Mouse (Mus musculus): Measurements from ENCODE around the gene Olfr160.

DNA sequence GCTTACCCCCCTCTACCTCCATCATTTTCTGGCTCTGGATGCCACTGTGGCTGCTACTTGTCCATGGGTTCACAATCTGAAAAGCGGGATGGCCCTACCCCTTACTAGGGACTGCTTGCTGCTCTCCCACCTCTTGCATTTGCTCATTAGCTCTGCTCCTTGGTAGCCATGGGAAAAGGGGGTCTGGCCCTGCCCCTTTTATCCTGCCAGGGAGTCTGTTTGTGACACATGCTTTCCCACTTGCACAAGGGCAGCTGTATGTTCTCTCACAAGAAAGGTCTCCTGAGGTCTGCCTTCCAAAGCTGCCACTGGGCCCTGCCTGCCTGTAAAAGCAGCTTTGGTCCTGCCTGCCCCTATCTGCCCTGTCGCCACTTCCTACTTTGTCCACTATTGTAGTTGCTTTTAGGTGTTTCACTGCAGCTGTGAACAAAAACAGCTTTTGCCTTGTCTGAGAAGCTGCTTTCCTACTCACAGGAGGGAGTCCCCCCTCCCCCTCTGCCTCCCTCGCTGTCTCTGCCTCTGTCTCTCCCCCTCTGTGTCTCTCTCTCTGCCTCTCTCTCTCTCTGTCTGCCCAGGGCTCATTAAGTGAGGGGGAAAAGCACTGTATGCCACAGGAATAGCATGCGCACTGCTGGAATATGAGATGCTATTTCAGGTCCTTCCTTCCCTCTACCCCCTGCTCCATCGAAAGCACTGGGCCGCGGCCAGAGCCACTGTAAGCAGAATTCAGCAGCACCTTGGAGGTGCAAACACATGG, 34.4 kb upstream of the Olfr160 start:
- TF ChIP-seq CTCF (IDR thresholded peaks at IDR 0.05; ENCODE audit: borderline replicate concordance, insufficient read depth, low read depth, low read length) = no peak
- no peak for TF ChIP-seq POLR2A (IDR thresholded peaks at IDR 0.05; ENCODE audit: borderline replicate concordance, insufficient read depth, low read length)
